Mouse (Mus musculus) kidney, postnatal 14 days (tissue): Measurements from ENCODE around the gene Sgtb.

Experiments used
- DNase-seq: peaks from one replicate; pipeline ENCODE4 v3.0.0; 2022; ENCODE audit warnings: mixed read lengths

Gene Sgtb

GRCm38 (mm10) chr13:104109288-104109815 is at the start of gene Sgtb, which contains the start of gene Nln:
TSS of gene Sgtb (plus strand) at chr13:104109741.
TSS of gene Nln (minus strand) at chr13:104109614.
- DNase-seq: peak; percentile 94

GRCm38 (mm10) chr13:104060231-104060630 is 49.3 kb upstream of the Sgtb start:
- no peak for DNase-seq

GRCm38 (mm10) chr13:104061975-104062750 is 47.4 kb upstream of the Sgtb start:
- DNase-seq: peak; percentile 30

GRCm38 (mm10) chr13:104063061-104063460 is 46.5 kb upstream of the Sgtb start:
- DNase-seq: no peak

GRCm38 (mm10) chr13:104065649-104066347 is 43.7 kb upstream of the Sgtb start:
- DNase-seq: no peak

- peak; percentile 14 for DNase-seq
These were observed 40.3 kb upstream of the Sgtb start for GRCm38 (mm10) chr13:104069216-104069615.

GRCm38 (mm10) chr13:104070703-104071102 is 38.8 kb upstream of the Sgtb start:
- DNase-seq: no peak

- no peak for DNase-seq
These were observed 37.2 kb upstream of the Sgtb start for GRCm38 (mm10) chr13:104072351-104072750.

- DNase-seq: no peak
These were observed 35.3 kb upstream of the Sgtb start for GRCm38 (mm10) chr13:104074230-104074629.

- DNase-seq: peak; percentile 75
These were observed 34.8 kb upstream of the Sgtb start for GRCm38 (mm10) chr13:104074731-104075130.

GRCm38 (mm10) chr13:104076993-104077392 is 32.5 kb upstream of the Sgtb start:
- no peak for DNase-seq

- DNase-seq: no peak
These were observed 27.0 kb upstream of the Sgtb start for GRCm38 (mm10) chr13:104082504-104082903.

- DNase-seq: no peak
These were observed 24.9 kb upstream of the Sgtb start for GRCm38 (mm10) chr13:104084600-104084999.

- peak; percentile 54 for DNase-seq
These were observed 20.2 kb upstream of the Sgtb start for GRCm38 (mm10) chr13:104089387-104089786.

- no peak for DNase-seq
These were observed 17.8 kb upstream of the Sgtb start for GRCm38 (mm10) chr13:104091734-104092133.

GRCm38 (mm10) chr13:104094531-104095385 is 14.8 kb upstream of the Sgtb start:
- no peak for DNase-seq

GRCm38 (mm10) chr13:104095955-104096354 is 13.6 kb upstream of the Sgtb start:
- DNase-seq: no peak

- DNase-seq: no peak
These were observed 12.4 kb upstream of the Sgtb start for GRCm38 (mm10) chr13:104097190-104097589.

- DNase-seq: no peak
These were observed 9.1 kb upstream of the Sgtb start for GRCm38 (mm10) chr13:104100416-104100815.

GRCm38 (mm10) chr13:104101606-104102235 is 7.8 kb upstream of the Sgtb start:
- no peak for DNase-seq

GRCm38 (mm10) chr13:104108651-104109287 is 772 bp upstream of the Sgtb start:
- DNase-seq: no peak
